Mouse (Mus musculus): ENCODE measurements around the gene Irf8.

GRCm38 (mm10) chr8:120760341-120761215 is 24.4 kb downstream of the Irf8 start:
- TF ChIP-seq MAFK (IDR thresholded peaks at IDR 0.05; ENCODE audit: borderline replicate concordance, low read depth, low read length) (no peak), TAL1 (IDR thresholded peaks at IDR 0.05; ENCODE audit: low read length) (no peak), RAD21 (IDR thresholded peaks at IDR 0.05; ENCODE audit: low read depth, low read length) (no peak), CTCF (IDR thresholded peaks at IDR 0.05 in 2 of 3, conservative IDR thresholded peaks at IDR 0.05 in 1 of 3; ENCODE audit: control insufficient read depth in 1 of 3, insufficient read depth in 1 of 3, low read depth in 2 of 3, low read length in 3 of 3, poor library complexity in 1 of 3, severe bottlenecking in 1 of 3) (no peak), NELFE (IDR thresholded peaks at IDR 0.05; ENCODE audit: low read depth, low read length) (no peak), POLR2A (IDR thresholded peaks at IDR 0.05; ENCODE audit: control insufficient read depth in 1 of 2, insufficient read depth in 1 of 2, low read depth in 1 of 2, low read length in 2 of 2, poor library complexity in 1 of 2) (no peak), ELF1 (IDR thresholded peaks at IDR 0.05; ENCODE audit: low read depth, low read length) (no peak), JUND (IDR thresholded peaks at IDR 0.05; ENCODE audit: low read depth, low read length) (no peak), NRF1 (IDR thresholded peaks at IDR 0.05; ENCODE audit: insufficient read depth, low read depth, low read length, poor library complexity, severe bottlenecking) (no peak), RCOR1 (IDR thresholded peaks at IDR 0.05; ENCODE audit: low read depth, low read length) (no peak), KAT2A (conservative IDR thresholded peaks at IDR 0.05; ENCODE audit: low read depth, low read length) (no peak), ETS1 (IDR thresholded peaks at IDR 0.05; ENCODE audit: low read depth, low read length) (no peak), USF1 (IDR thresholded peaks at IDR 0.05; ENCODE audit: low read depth, low read length) (no peak)

Data from MEL (cell line).